Mouse (Mus musculus): ENCODE data around the gene Rhoa.
A peak's percentile ranks its signal among the peaks of the same experiment; 100 is the strongest.
"Not testable (repeated sequence)": the region's sequence is repeated elsewhere in the genome, so short reads cannot be mapped to it uniquely, and the experiment has no call there.

The Rhoa gene

DNA sequence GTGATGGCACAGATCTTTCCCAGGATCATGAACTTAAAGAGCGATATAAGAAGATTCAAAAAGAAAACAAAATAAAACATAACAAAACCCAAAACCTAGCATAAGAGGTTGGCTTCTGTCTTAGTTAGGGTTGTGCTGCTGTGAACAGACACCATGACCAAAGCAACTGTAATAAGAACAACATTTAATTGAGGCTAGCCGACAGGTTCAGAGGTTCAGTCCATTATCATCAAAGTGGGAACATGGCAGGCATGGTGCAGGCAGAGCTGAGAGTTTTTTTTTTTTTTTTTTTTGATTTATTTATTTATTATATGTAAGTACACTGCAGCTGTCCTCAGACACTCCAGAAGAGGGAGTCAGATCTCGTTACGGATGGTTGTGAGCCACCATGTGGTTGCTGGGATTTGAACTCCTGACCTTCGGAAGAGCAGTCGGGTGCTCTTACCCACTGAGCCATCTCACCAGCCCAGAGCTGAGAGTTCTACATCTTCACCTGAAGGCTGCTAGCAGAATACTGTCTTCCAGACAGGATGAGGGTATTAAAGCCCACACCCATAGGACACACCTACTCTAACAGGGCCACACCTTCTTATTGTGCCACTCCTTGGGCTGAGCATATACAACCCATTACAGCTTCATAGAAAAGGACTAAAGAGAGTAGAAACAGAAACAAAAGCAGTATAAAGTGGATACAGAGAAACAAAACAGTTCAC, 18.2 kb upstream of the Rhoa start:
- DNase-seq (ENCODE audit: low spot score in 2 of 2): not testable (repeated sequence)

DNA sequence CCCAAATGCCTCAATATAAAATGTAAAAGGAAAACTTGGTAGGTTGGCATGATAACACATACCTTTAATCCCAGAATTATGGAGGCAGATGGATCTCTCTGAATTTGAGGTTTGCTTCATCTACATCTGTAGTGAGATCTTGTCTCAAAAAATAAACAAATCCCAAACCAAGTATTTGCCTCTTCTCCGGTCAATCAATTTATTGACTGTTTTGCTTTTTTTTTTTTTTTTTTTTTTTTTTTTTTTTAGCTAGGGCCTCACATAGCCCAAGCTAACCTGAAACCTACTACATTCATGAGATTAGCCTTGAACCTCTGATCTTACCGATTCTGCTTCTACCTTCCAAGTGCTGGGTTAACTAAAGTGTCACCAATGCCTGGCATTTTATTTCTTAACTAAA, 16.6 kb upstream of the Rhoa start:
- no peak for DNase-seq (ENCODE audit: low spot score in 2 of 2)

GRCm38 (mm10) chr9:108290016-108290750, 15.7 kb upstream of the Rhoa start, which contains the start of gene Nicn1:
Gene Nicn1 (plus strand): TSS chr9:108290429.
- DNase-seq (ENCODE audit: low spot score in 2 of 2): peak; percentile 94 to 98

DNA sequence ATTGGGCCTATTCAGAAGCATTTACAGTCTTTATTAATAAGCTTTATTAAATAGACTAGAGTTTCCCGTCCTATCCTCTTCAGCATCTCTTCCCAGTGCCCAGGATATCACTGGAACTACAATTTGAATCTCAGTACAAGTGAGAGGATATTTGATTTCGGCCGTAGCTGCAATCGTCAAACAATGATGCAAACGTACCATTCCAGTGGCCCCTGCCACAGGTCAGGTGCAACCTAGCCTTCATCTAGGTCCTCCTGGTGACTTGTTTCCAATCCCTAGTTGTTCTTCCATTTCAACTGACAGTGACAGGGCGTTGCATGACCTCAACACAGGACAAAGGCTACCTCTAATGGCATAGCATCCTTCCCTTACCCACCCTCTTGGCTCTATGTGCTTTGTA, 15.2 kb upstream of the Rhoa start:
- no peak for DNase-seq (ENCODE audit: low spot score in 2 of 2)

- DNase-seq (ENCODE audit: low spot score in 2 of 2): no peak
Observed at GRCm38 (mm10) chr9:108296453-108297355, 9.2 kb upstream of the Rhoa start, which contains the start of gene Amt. Gene Amt (plus strand): TSS chr9:108296853.

DNA sequence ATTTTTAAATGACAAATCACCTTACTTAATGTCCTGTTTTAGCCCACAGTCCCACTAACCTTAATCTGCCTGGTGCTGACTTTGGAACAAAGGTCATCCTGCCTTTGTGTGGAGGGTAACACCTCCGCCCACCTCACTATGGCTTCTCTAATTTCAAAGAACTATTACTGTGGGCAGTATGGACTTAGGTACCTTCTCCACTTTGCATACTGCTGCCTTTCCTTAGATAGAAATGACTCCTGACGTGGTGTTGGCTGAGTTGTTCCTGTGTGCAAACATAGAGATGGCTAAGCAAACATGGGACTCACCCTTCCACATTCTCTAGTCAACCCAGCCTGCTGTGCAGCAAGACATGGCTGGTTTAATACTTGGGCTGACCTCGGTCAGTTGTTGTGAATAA, 4.1 kb upstream of the Rhoa start:
- DNase-seq (ENCODE audit: low spot score in 2 of 2): no peak

DNA sequence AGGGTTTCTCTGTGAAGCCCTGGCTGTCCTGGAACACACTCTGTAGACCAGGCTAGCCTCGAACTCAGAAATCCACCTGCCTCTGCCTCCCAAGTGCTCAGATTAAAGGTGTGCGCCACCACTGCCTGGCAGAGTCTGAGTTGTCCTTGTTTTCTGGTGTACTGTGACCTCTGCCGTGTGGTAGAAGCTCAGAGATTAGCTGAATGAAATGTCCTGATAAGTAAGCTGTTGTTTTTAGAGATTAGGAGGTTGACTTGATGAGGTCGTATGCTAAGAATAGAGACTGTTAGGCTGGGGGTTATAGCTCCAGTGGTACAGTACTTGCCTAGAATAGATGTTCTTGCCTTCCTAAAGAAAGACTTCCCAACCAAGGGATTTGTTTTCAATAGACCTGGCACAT, 1.2 kb upstream of the Rhoa start:
- no peak for DNase-seq (ENCODE audit: low spot score in 2 of 2)

GRCm38 (mm10) chr9:108305170-108305569, 759 bp upstream of the Rhoa start:
- no peak for DNase-seq (ENCODE audit: low spot score in 2 of 2)

- DNase-seq (ENCODE audit: low spot score in 2 of 2): no peak
Observed at GRCm38 (mm10) chr9:108306571-108306980, 647 bp downstream of the Rhoa start.

DNA sequence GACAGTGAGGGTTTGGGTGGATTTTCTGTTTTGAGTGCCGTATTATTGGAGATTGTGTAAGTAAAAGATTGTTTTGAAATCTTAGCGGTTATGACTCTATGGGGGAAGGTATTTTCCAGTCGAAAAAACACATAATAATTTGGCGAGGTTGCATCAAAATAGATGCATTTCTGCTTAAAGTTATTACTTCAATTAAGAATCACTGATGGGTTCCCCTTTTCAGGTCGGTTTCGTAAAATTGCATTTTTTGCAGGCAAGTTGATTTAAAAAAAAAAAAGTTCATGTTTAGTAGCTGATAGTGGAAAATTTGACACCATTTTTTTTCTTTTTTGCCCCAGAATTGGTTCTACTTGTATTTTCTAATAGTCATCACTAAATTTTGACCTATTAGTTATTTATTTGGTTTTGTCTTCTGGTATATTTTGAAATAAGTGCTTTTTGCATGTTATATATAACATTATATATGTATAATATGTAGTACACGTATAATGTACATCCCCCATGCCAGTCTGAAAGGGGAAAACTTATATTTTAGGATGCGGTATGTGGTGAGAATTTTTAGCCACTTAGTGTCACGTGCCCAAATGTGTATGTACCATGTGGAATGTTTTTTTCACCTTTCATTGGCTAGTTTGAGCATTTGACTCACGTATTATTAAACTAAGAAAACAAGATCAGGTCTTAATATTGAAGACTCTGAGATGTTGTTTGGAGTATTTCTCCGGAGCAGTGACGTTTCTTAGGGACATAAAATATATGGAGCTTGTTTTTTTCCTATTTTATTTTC, 1.3 kb downstream of the Rhoa start:
- DNase-seq (ENCODE audit: low spot score in 2 of 2): no peak

- no peak for DNase-seq (ENCODE audit: low spot score in 2 of 2)
Observed at GRCm38 (mm10) chr9:108308141-108308540, 2.2 kb downstream of the Rhoa start.

DNA sequence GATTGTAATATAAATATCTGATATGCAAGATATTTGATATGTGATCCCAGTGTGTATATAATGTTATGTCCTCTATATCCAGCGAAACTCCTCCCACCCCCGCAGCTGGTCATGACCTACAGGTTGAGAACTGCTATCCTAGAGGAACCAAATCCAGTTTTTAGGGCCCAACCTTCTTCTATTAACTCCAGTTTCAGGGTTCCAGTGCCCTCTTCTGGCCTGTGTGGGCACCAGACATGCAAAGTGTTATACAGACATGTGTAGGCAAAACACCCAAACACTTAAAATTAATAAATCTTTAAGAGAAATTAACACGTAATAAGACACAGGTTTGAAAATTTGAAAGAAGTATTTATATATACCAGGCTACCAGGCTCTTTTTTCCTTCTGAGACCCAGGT, 11.6 kb downstream of the Rhoa start:
- no peak for DNase-seq (ENCODE audit: low spot score in 2 of 2)

DNA sequence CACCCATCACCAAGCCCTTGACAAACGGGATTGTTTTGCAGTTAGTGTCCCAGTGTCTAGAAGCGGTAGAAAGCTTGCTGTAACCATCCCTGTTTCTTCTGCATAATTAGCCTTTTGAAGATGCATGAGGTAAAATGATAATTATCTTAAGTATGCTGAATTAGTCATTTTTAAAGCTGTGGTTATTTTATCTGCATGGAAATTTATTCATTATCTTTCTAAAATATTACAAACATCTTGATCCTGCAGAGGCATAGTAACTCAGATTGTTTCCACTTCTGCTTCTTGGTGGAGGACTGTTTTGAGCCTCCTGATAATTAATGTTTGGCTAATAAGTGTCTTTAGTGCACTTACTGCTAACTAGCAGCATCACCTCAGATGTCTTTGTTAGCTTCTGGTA, 12.5 kb downstream of the Rhoa start:
- DNase-seq (ENCODE audit: low spot score in 2 of 2): no peak

GRCm38 (mm10) chr9:108322054-108322453, 16.1 kb downstream of the Rhoa start:
- DNase-seq (ENCODE audit: low spot score in 2 of 2): not testable (repeated sequence)

GRCm38 (mm10) chr9:108324784-108325183, 18.9 kb downstream of the Rhoa start:
- no peak for DNase-seq (ENCODE audit: low spot score in 2 of 2)

DNA sequence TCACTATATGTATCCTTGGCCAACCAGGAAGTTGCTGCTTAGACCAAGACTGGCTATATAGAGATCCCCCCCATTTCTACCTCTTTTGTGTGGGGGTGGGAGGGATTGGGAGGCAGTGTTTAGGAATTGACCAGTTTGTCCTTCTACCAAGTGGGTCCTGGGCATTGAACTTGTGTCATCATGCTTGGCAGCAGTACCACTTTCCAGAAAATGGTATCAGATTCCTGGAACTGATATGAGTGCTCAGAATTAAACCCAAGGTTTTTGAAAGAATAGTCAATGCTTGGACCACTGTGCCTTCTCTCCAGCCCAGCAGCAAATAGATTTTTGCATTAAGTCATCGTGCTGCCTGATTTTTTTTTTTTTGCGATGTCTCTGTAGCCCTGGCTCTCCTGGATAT, 19.9 kb downstream of the Rhoa start:
- DNase-seq (ENCODE audit: low spot score in 2 of 2): no peak

GRCm38 (mm10) chr9:108337848-108338550, 32.1 kb downstream of the Rhoa start:
- DNase-seq (ENCODE audit: low spot score in 2 of 2): no peak

GRCm38 (mm10) chr9:108338551-108338885, 32.6 kb downstream of the Rhoa start:
- DNase-seq (ENCODE audit: low spot score in 2 of 2): no peak

GRCm38 (mm10) chr9:108338886-108339781, 33.2 kb downstream of the Rhoa start, which contains the start of gene Gpx1:
Gene Gpx1 (plus strand): TSS chr9:108338903.
- DNase-seq (ENCODE audit: low spot score in 2 of 2): peak; percentile 74 to 86

GRCm38 (mm10) chr9:108339886-108340257, 33.9 kb downstream of the Rhoa start:
- DNase-seq (ENCODE audit: low spot score in 2 of 2): no peak

All from left cerebral cortex, adult 9 months (tissue).